Mouse (Mus musculus) cerebellum, adult 9-10 months (tissue): ENCODE data around the gene Rbpj.
A peak's percentile ranks its signal among the peaks of the same experiment; 100 is the strongest.

Experiments
- DNase-seq: peaks from one replicate; pipeline ENCODE4 v3.0.0; 2022

The Rbpj gene

GRCm38 (mm10) chr5:53554926-53555325 is 89.0 kb downstream of the Rbpj start:
- no peak for DNase-seq

GRCm38 (mm10) chr5:53555474-53555873 is 89.5 kb downstream of the Rbpj start:
- DNase-seq, result no peak

- DNase-seq, result no peak
Measured at GRCm38 (mm10) chr5:53555929-53556328, 90.0 kb downstream of the Rbpj start.

- no peak for DNase-seq
Measured at GRCm38 (mm10) chr5:53557544-53558260, 91.8 kb downstream of the Rbpj start.

- DNase-seq, result no peak
Measured at GRCm38 (mm10) chr5:53561160-53561559, 95.2 kb downstream of the Rbpj start.

GRCm38 (mm10) chr5:53564309-53564708 is 98.4 kb downstream of the Rbpj start:
- no peak for DNase-seq

- DNase-seq, result no peak
Measured at GRCm38 (mm10) chr5:53565213-53565794, 99.4 kb downstream of the Rbpj start.

GRCm38 (mm10) chr5:53566485-53567083 is 100.6 kb downstream of the Rbpj start:
- DNase-seq, result no peak

GRCm38 (mm10) chr5:53572496-53572895 is 106.5 kb downstream of the Rbpj start:
- no peak for DNase-seq

- no peak for DNase-seq
Measured at GRCm38 (mm10) chr5:53574883-53575442, 109.0 kb downstream of the Rbpj start.

GRCm38 (mm10) chr5:53577272-53577889 is 111.4 kb downstream of the Rbpj start:
- DNase-seq, result no peak

GRCm38 (mm10) chr5:53584069-53584767 is 118.3 kb downstream of the Rbpj start:
- no peak for DNase-seq

- peak; percentile 57 for DNase-seq
Measured at GRCm38 (mm10) chr5:53588421-53589171, 122.6 kb downstream of the Rbpj start.

GRCm38 (mm10) chr5:53589172-53589960 is 123.4 kb downstream of the Rbpj start:
- peak; percentile 97 for DNase-seq

GRCm38 (mm10) chr5:53590179-53590765 is 124.3 kb downstream of the Rbpj start:
- DNase-seq, result peak; percentile 100

- peak; percentile 66 for DNase-seq
Measured at GRCm38 (mm10) chr5:53590875-53591682, 125.1 kb downstream of the Rbpj start.

GRCm38 (mm10) chr5:53591683-53592050 is 125.7 kb downstream of the Rbpj start:
- no peak for DNase-seq

- no peak for DNase-seq
Measured at GRCm38 (mm10) chr5:53593080-53593688, 127.2 kb downstream of the Rbpj start.

- peak; percentile 62 for DNase-seq
Measured at GRCm38 (mm10) chr5:53594274-53594673, 128.3 kb downstream of the Rbpj start.
